Mouse (Mus musculus) brain, embryonic 14.5 days (tissue): ENCODE measurements around the gene Capg.

ENCODE experiments used
- CTCF ChIP-seq: fragments of 200-500 bp; IDR thresholded peaks from 2 replicates; pipeline ENCODE4 v1.5.1; 2012; ENCODE audit warnings: inconsistent platforms, mild to moderate bottlenecking, moderate library complexity, borderline replicate concordance; ENCODE audit not compliant: insufficient read depth, insufficient read length; ENCODE audit errors: extremely low read depth
- POLR2A ChIP-seq: fragments of 200-500 bp; IDR thresholded peaks from 2 replicates; pipeline ENCODE4 v1.6.1; 2012; ENCODE audit warnings: mild to moderate bottlenecking, inconsistent platforms, borderline replicate concordance; ENCODE audit not compliant: poor library complexity, insufficient read depth, insufficient read length, severe bottlenecking; ENCODE audit errors: extremely low read depth

DNA sequence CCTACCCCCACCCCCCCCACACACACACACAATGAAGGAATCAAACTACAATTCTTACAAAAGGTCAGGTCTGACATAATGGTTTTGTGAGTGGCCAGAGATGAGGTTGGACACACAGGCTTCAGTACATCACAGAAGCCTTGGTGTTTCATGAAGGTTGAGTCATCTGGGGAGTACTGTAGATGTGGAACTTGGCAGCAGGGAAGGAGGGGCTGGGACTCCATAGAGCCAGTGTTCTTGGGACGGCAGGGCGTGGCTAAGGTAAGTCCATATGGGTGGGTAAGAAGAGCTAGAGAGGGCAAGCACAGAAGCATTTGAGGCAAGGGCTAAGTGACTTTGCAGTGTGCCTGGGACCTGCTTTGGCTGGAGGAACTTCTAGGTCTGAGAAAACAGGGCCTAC is 59.9 kb downstream of the Capg start:
- no peak for TF ChIP-seq POLR2A
- TF ChIP-seq CTCF = no peak
